Mouse (Mus musculus): ENCODE measurements around the gene Ssr4.
A peak's percentile ranks its signal among the peaks of the same experiment; 100 is the strongest.
"Not testable (repeated sequence)": the region's sequence is repeated elsewhere in the genome, so short reads cannot be mapped to it uniquely, and the experiment has no call there.

The Ssr4 gene

DNA sequence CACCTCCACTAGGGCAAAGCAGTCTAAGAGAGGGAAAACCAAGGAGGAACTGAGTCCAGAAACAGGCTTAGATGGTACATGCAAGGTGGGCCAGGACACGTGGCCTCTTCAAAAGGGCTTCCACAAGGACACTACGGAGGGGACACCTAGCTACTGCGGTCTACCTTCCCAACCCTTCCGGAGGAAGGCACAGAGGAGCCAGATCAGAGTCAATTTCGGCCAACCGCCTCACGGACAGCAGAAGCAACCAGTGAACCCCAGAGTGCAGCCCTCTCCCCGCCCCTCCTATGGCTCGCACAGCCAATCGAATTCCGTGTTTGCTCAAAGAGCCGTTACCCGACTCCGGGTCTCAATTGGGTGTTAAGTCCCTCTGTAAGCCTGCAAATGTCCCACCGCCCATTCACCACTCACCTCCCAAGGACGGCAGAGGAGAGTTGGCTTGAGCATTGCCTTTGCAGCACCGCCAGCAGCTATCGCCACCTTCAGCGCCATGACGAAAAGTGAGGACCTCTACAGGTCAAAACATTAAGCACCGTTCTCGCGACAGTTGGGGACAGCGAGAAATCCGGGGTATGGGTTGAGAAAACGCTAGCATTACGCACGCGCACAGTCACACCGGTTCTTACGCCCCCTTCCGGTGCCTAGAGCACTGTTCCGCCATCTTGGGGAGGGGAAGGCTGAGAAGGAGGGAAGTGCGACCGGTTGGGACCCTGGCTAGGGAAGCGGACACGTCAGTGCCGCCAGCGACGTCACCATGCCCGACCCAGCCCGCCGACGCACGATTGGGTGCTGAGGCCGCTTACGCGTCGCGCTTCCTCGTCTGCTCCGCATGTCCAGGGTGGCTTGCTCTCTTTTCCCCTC, at the start of gene Ssr4, which contains the start of gene Idh3g:
Gene Ssr4, plus strand, starts transcription at position 665 of the 861 bp plus-strand sequence.
Gene Idh3g, minus strand, starts transcription at position 534 of the 861 bp plus-strand sequence.
- DNase-seq, result peak; percentile 92

DNA sequence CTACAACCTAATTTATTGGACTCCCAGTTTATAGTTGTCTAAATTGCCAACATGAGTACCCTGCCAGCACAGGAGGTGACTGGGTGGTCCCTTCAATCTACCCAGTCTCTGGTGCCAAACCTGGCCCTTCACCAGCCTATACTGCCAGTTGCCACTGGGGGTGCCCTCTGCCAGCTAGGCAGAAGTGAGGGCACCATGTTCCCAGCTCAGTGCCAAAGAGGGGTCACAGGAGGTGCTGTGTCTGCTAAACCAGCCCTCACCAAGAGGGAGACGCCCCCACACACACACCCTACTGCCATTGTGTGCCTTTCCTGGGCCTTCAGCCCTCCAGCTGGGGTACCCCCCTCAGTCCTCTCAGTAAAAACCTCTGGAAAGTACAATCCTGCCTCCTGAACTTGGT, 48.7 kb upstream of the Ssr4 start:
- peak; percentile 9 for DNase-seq

GRCm38 (mm10) chrX:73739151-73739550, 47.7 kb upstream of the Ssr4 start:
- DNase-seq, result no peak

- not testable (repeated sequence) for DNase-seq
These were observed 47.0 kb upstream of the Ssr4 start for GRCm38 (mm10) chrX:73739841-73740240.

- no peak for DNase-seq
These were observed 41.9 kb upstream of the Ssr4 start for GRCm38 (mm10) chrX:73744774-73745481.

DNA sequence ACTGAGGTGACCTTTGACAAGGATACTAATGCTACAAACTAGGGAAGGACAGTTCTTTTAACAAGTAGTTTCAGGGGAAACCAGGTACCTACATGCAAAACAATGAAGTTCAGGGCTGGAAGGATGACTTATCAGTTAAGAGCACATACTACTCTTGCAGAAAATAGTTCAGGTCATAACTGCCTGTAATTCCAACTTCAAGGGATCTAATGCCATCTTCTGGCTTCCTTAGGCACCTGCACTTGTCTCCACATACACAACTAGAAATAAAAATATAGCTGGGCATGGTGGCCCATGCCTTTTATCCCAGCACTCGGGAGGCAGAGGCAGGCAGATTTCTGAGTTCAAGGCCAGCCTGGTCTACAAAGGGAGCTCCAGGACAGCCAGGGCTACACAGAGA, 37.9 kb upstream of the Ssr4 start:
- DNase-seq, result no peak

DNA sequence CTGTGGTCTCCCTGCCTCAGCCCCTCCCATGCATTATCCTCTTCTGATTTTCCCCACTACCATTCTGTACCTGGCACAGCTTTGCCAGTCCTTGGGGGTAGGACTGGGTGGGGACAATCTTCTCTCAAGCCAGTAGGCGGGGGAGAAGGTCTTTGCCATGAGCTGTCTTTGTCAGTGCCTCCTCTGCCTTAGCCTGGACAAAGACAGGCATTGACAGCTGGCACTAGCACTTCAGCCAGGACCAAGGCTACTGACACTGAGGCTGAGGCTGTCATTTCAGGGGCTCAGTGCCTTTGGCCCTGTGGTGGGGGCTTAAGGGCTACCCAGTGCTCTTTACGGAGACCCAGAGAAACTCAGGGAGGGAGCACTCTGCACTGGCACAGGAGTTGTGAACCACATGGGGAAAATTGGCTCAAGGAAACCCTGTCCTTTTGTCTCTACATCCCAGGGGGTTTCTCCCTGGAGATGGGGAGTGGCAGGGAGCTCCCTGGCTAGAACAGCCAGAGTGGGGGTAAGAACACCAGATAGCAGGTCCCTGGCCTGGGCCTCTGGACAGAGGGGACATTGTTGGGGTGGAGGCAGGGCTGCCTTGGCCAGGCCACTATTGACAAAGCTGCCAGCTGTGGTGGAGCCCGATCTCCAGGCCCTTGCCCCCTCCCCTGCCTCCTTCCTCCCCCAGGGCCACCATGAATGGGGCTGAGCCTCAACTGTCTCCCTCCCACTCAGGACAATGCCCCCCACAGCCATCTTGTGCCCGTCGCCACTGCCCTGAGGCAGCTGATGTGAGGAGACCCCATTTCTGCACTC, 30.3 kb upstream of the Ssr4 start, which contains the start of gene Plxnb3:
Gene Plxnb3, plus strand, starts transcription at position 757 of the 807 bp plus-strand sequence.
- DNase-seq, result no peak

GRCm38 (mm10) chrX:73758611-73759290, 28.1 kb upstream of the Ssr4 start:
- no peak for DNase-seq

- DNase-seq, result no peak
These were observed 21.5 kb upstream of the Ssr4 start for GRCm38 (mm10) chrX:73765311-73765710.

DNA sequence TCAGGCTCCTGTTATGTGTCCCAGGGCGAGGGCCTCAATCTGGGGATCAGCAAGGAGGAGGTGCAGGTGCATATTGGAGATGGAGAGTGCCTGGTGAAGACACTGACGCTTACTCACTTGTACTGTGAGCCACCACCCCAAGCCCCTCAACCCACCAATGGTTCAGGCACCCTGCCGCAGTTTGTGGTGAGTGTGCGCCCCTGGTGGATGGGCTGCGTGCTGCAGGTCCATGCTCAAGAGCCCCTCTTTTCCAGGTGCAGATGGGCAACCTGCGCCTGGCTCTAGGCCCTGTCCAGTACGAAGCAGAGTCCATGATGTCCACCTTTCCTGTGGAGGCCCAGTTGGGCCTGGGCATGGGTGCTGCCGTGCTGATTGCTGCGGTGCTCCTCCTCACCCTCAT, 19.6 kb upstream of the Ssr4 start:
- DNase-seq, result peak; percentile 50

- DNase-seq, result no peak
These were observed 12.6 kb upstream of the Ssr4 start, which contains the start of gene Srpk3 for GRCm38 (mm10) chrX:73774168-73774760. Gene Srpk3 (plus strand): TSS chrX:73774405.

DNA sequence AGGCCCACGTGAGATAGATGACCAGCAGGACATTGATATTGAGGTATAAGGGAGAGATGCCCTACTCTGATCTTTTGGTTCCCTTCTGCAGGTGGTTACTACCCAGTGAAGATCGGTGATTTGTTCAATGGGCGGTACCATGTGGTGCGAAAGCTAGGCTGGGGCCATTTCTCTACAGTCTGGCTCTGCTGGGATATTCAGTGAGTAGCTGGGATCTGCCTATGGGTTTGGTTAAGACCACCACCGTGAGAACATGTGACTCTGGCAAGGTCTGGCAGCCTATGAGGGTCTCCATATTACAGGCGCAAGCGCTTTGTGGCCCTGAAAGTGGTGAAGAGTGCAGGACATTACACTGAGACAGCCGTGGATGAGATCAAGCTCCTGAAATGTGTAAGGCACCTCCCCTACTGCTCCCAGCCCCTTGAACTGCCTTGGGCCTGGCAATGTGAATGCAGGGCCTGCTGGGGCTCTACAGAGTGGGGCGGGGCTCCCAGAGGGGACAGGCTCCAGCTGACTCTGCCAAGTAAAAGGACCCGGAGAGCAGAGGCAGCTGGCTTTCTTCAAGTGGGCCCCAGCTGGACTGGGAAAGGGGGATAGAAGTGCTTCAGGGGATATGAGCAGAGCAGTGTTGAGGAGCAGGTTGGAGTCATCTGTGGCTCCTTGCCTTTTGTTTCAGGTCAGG, 11.9 kb upstream of the Ssr4 start:
- no peak for DNase-seq

GRCm38 (mm10) chrX:73782227-73782626, 4.6 kb upstream of the Ssr4 start:
- no peak for DNase-seq

- no peak for DNase-seq
These were observed 1.2 kb upstream of the Ssr4 start for GRCm38 (mm10) chrX:73785666-73786065.

GRCm38 (mm10) chrX:73787225-73787558, 364 bp downstream of the Ssr4 start:
- DNase-seq, result no peak

- no peak for DNase-seq
These were observed 1.7 kb downstream of the Ssr4 start for GRCm38 (mm10) chrX:73788501-73788900.

- DNase-seq, result no peak
These were observed 6.2 kb downstream of the Ssr4 start for GRCm38 (mm10) chrX:73793039-73793438.

GRCm38 (mm10) chrX:73793505-73793904, 6.7 kb downstream of the Ssr4 start:
- no peak for DNase-seq

GRCm38 (mm10) chrX:73797511-73797910, 10.7 kb downstream of the Ssr4 start:
- DNase-seq, result no peak

GRCm38 (mm10) chrX:73798502-73798901, 11.7 kb downstream of the Ssr4 start:
- peak; percentile 82 for DNase-seq

GRCm38 (mm10) chrX:73805814-73806213, 19.0 kb downstream of the Ssr4 start:
- DNase-seq, result no peak

Data from thymus, postnatal 14 days (tissue).